Mouse (Mus musculus): ENCODE measurements around the gene Adamtsl1. TPM values are rescaled to one million over a fixed set of nuclear protein-coding genes. Genes with fewer than 3 reads are reported as not detected.

Gene Adamtsl1
- polyA plus RNA-seq, 1 experiment, result 3.2 TPM

- no peaks in the 10 kb centered on the region for H3K4me1 ChIP-seq (ENCODE audit: control insufficient read depth, insufficient read depth, insufficient read length, low read length)
- H3K27ac ChIP-seq (replicated peaks; ENCODE audit: low read depth, low read length), result no peak overlapping the region
- no peak overlapping the region for H3K4me3 ChIP-seq (ENCODE audit: insufficient read depth, low read depth, low read length)
Measured at GRCm38 (mm10) chr4:85728416-85728815, 214.4 kb downstream of the Adamtsl1 start.

- no peak overlapping the region for H3K4me3 ChIP-seq (ENCODE audit: insufficient read depth, low read depth, low read length)
- H3K4me1 ChIP-seq (ENCODE audit: control insufficient read depth, insufficient read depth, insufficient read length, low read length), result no peaks in the 10 kb centered on the region
- H3K27ac ChIP-seq (replicated peaks; ENCODE audit: low read depth, low read length), result no peak overlapping the region
Measured at GRCm38 (mm10) chr4:85740478-85740877, 226.5 kb downstream of the Adamtsl1 start.

- Histone ChIP-seq H3K27ac (replicated peaks; ENCODE audit: low read depth, low read length) (no peak overlapping the region), H3K4me1 (ENCODE audit: control insufficient read depth, insufficient read depth, insufficient read length, low read length) (no peaks in the 10 kb centered on the region), H3K4me3 (ENCODE audit: insufficient read depth, low read depth, low read length) (no peak overlapping the region)
Measured at GRCm38 (mm10) chr4:85741825-85742391, 227.9 kb downstream of the Adamtsl1 start.

- no peak overlapping the region for H3K4me3 ChIP-seq (ENCODE audit: insufficient read depth, low read depth, low read length)
- no peak overlapping the region for H3K27ac ChIP-seq (replicated peaks; ENCODE audit: low read depth, low read length)
- H3K4me1 ChIP-seq (ENCODE audit: control insufficient read depth, insufficient read depth, insufficient read length, low read length), result no peaks in the 10 kb centered on the region
Measured at GRCm38 (mm10) chr4:85743427-85743826, 229.5 kb downstream of the Adamtsl1 start.

GRCm38 (mm10) chr4:85762684-85763083 lies 248.7 kb downstream of the Adamtsl1 start:
- H3K4me3 ChIP-seq (ENCODE audit: insufficient read depth, low read depth, low read length), result no peak overlapping the region
- no peaks in the 10 kb centered on the region for H3K4me1 ChIP-seq (ENCODE audit: control insufficient read depth, insufficient read depth, insufficient read length, low read length)
- no peak overlapping the region for H3K27ac ChIP-seq (replicated peaks; ENCODE audit: low read depth, low read length)

GRCm38 (mm10) chr4:85763161-85764014 lies 249.4 kb downstream of the Adamtsl1 start:
- no peaks in the 10 kb centered on the region for H3K4me1 ChIP-seq (ENCODE audit: control insufficient read depth, insufficient read depth, insufficient read length, low read length)
- H3K4me3 ChIP-seq (ENCODE audit: insufficient read depth, low read depth, low read length), result no peak overlapping the region
- H3K27ac ChIP-seq (replicated peaks; ENCODE audit: low read depth, low read length), result no peak overlapping the region

GRCm38 (mm10) chr4:85764015-85764450 lies 250.1 kb downstream of the Adamtsl1 start:
- no peaks in the 10 kb centered on the region for H3K4me1 ChIP-seq (ENCODE audit: control insufficient read depth, insufficient read depth, insufficient read length, low read length)
- no peak overlapping the region for H3K4me3 ChIP-seq (ENCODE audit: insufficient read depth, low read depth, low read length)
- no peak overlapping the region for H3K27ac ChIP-seq (replicated peaks; ENCODE audit: low read depth, low read length)

- Histone ChIP-seq H3K27ac (replicated peaks; ENCODE audit: low read depth, low read length) (no peak overlapping the region), H3K4me1 (ENCODE audit: control insufficient read depth, insufficient read depth, insufficient read length, low read length) (no peaks in the 10 kb centered on the region), H3K4me3 (ENCODE audit: insufficient read depth, low read depth, low read length) (no peak overlapping the region)
Measured at GRCm38 (mm10) chr4:85764476-85764875, 250.5 kb downstream of the Adamtsl1 start.

GRCm38 (mm10) chr4:85767666-85768065 lies 253.7 kb downstream of the Adamtsl1 start:
- Histone ChIP-seq H3K4me3 (ENCODE audit: insufficient read depth, low read depth, low read length) (no peak overlapping the region), H3K4me1 (ENCODE audit: control insufficient read depth, insufficient read depth, insufficient read length, low read length) (no peaks in the 10 kb centered on the region), H3K27ac (replicated peaks; ENCODE audit: low read depth, low read length) (no peak overlapping the region)

GRCm38 (mm10) chr4:85768107-85768506 lies 254.1 kb downstream of the Adamtsl1 start:
- H3K4me3 ChIP-seq (ENCODE audit: insufficient read depth, low read depth, low read length), result no peak overlapping the region
- no peaks in the 10 kb centered on the region for H3K4me1 ChIP-seq (ENCODE audit: control insufficient read depth, insufficient read depth, insufficient read length, low read length)
- H3K27ac ChIP-seq (replicated peaks; ENCODE audit: low read depth, low read length), result no peak overlapping the region

- Histone ChIP-seq H3K27ac (replicated peaks; ENCODE audit: low read depth, low read length) (no peak overlapping the region), H3K4me3 (ENCODE audit: insufficient read depth, low read depth, low read length) (no peak overlapping the region), H3K4me1 (ENCODE audit: control insufficient read depth, insufficient read depth, insufficient read length, low read length) (no peaks in the 10 kb centered on the region)
Measured at GRCm38 (mm10) chr4:85782511-85782910, 268.5 kb downstream of the Adamtsl1 start.

GRCm38 (mm10) chr4:85783768-85784379 lies 269.9 kb downstream of the Adamtsl1 start:
- Histone ChIP-seq H3K4me3 (ENCODE audit: insufficient read depth, low read depth, low read length) (no peak overlapping the region), H3K27ac (replicated peaks; ENCODE audit: low read depth, low read length) (no peak overlapping the region), H3K4me1 (ENCODE audit: control insufficient read depth, insufficient read depth, insufficient read length, low read length) (no peaks in the 10 kb centered on the region)

- Histone ChIP-seq H3K4me3 (ENCODE audit: insufficient read depth, low read depth, low read length) (no peak overlapping the region), H3K4me1 (ENCODE audit: control insufficient read depth, insufficient read depth, insufficient read length, low read length) (no peaks in the 10 kb centered on the region), H3K27ac (replicated peaks; ENCODE audit: low read depth, low read length) (no peak overlapping the region)
Measured at GRCm38 (mm10) chr4:85784428-85784827, 270.5 kb downstream of the Adamtsl1 start.

- H3K4me3 ChIP-seq (ENCODE audit: insufficient read depth, low read depth, low read length), result no peak overlapping the region
- no peak overlapping the region for H3K27ac ChIP-seq (replicated peaks; ENCODE audit: low read depth, low read length)
- H3K4me1 ChIP-seq (ENCODE audit: control insufficient read depth, insufficient read depth, insufficient read length, low read length), result no peaks in the 10 kb centered on the region
Measured at GRCm38 (mm10) chr4:85790226-85790625, 276.3 kb downstream of the Adamtsl1 start.

GRCm38 (mm10) chr4:85801805-85802204 lies 287.8 kb downstream of the Adamtsl1 start:
- Histone ChIP-seq H3K4me1 (ENCODE audit: control insufficient read depth, insufficient read depth, insufficient read length, low read length) (no peaks in the 10 kb centered on the region), H3K4me3 (ENCODE audit: insufficient read depth, low read depth, low read length) (no peak overlapping the region), H3K27ac (replicated peaks; ENCODE audit: low read depth, low read length) (no peak overlapping the region)

Data from brown adipose tissue, adult 24 weeks (tissue).